Mouse (Mus musculus): Measurements from ENCODE around the gene Pkn1. TPM values are rescaled to one million over a fixed set of nuclear protein-coding genes. Genes with fewer than 3 reads are reported as not detected.

The Pkn1 gene
- polyA plus RNA-seq, 1 experiment from 2014 or later, result 23.3 TPM

GRCm38 (mm10) chr8:83699566-83699965, 587 bp upstream of the Pkn1 start:
- H3K4me3 ChIP-seq (ENCODE audit: low read depth, low read length), result peak overlapping the region; percentile 95
- WGBS, result 28% methylated on average over 9 of the region's 9 CpGs
- H3K36me3 ChIP-seq (ENCODE audit: control insufficient read depth, insufficient read depth, low read length), result no peaks in the 10 kb centered on the region
- H3K4me2 ChIP-seq, result peak overlapping the region; percentile 99
- no peak for ATAC-seq (replicated peaks; ENCODE audit: low FRiP score)
- no peak for DNase-seq (ENCODE audit: low spot score)
- H3K9ac ChIP-seq (ENCODE audit: low read depth, low read length), result peak overlapping the region; percentile 91
- H3K9me3 ChIP-seq (ENCODE audit: control insufficient read depth, low read length), result no peaks in the 10 kb centered on the region
- no peaks in the 10 kb centered on the region for H3K27me3 ChIP-seq (replicated peaks; ENCODE audit: control insufficient read depth, insufficient read depth, low read length)
- peaks cover 19% of the 10 kb centered on the region for H3K4me1 ChIP-seq (replicated peaks; ENCODE audit: control insufficient read depth, insufficient read depth, low read length)
- H3K27ac ChIP-seq (ENCODE audit: low read depth, low read length), result peak overlapping the region; percentile 83

- H3K27ac ChIP-seq (ENCODE audit: low read depth, low read length), result peak overlapping the region; percentile 83; the same call in 1 of the 2 replicates
- ATAC-seq (replicated peaks; ENCODE audit: low FRiP score), result peak; percentile 12; the same call in 1 of the 2 replicates
These were observed 703 bp downstream of the Pkn1 start for GRCm38 (mm10) chr8:83698291-83698660.

DNA sequence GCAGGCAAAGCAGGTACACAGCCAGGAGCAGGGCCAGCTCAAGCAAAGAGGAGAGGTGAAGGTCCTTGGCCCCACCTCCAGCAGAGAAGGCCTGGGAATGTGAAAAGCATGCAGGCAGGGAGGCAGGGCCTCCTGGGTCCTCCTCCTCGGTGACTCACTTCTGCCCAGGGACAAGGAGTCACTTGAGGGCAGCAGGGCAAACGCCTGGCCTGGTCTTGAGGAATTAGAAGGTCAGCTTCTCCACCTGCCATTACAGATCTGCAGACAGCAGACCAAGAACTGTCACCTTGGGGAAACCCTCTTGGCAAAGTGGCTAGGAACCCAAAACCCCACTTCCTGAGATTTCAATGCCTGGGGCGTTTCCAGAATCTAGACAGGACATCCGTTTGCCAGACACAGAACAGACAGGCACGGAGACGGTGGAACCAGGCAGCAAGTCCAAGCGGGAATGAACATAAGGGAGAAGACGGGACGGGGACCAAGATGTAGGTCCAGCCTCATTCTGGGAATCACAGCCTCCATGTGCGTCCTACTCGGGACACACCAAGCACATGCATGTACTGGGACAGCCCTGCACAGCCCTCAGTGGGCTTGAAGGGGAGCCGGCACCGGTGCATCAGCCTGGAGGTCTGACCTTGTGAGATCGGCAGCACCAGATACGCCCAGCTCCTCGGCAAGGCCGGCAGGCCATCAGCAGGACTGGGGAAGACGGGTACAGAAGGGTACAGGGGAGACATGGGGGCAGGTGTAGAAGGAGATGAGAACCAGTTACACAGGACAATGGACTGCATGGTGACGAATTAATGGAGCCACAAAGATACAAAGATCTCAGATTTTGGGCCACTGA, 1.4 kb downstream of the Pkn1 start:
- WGBS, result 43% methylated on average over 19 of the region's 19 CpGs
- no peaks in the 10 kb centered on the region for H3K36me3 ChIP-seq (ENCODE audit: control insufficient read depth, insufficient read depth, low read length)
- peak overlapping the region; percentile 99 for H3K4me2 ChIP-seq
- ATAC-seq (replicated peaks; ENCODE audit: low FRiP score) (no peak), DNase-seq (ENCODE audit: low spot score) (no peak)
- no peak overlapping the region; the same call in 1 of the 2 replicates for H3K27ac ChIP-seq (ENCODE audit: low read depth, low read length)
- H3K4me3 ChIP-seq (ENCODE audit: low read depth, low read length), result peak overlapping the region; percentile 95
- peak overlapping the region; percentile 91 for H3K9ac ChIP-seq (ENCODE audit: low read depth, low read length)
- H3K27me3 ChIP-seq (replicated peaks; ENCODE audit: control insufficient read depth, insufficient read depth, low read length), result no peaks in the 10 kb centered on the region
- no peaks in the 10 kb centered on the region for H3K9me3 ChIP-seq (ENCODE audit: control insufficient read depth, low read length)
- peaks cover 32% of the 10 kb centered on the region for H3K4me1 ChIP-seq (replicated peaks; ENCODE audit: control insufficient read depth, insufficient read depth, low read length)

More at GRCm38 (mm10) chr8:83698291-83698660, 703 bp downstream of the Pkn1 start:
- H3K9me3 ChIP-seq (ENCODE audit: control insufficient read depth, low read length), result no peaks in the 10 kb centered on the region
- no peak for DNase-seq (ENCODE audit: low spot score)
- no peaks in the 10 kb centered on the region for H3K27me3 ChIP-seq (replicated peaks; ENCODE audit: control insufficient read depth, insufficient read depth, low read length)
- peak overlapping the region; percentile 95 for H3K4me3 ChIP-seq (ENCODE audit: low read depth, low read length)
- peak overlapping the region; percentile 91 for H3K9ac ChIP-seq (ENCODE audit: low read depth, low read length)
- H3K4me2 ChIP-seq, result peak overlapping the region; percentile 99
- H3K36me3 ChIP-seq (ENCODE audit: control insufficient read depth, insufficient read depth, low read length), result no peaks in the 10 kb centered on the region
- peaks cover 32% of the 10 kb centered on the region for H3K4me1 ChIP-seq (replicated peaks; ENCODE audit: control insufficient read depth, insufficient read depth, low read length)
- WGBS, result 3% methylated on average over 15 of the region's 15 CpGs

GRCm38 (mm10) chr8:83695351-83696106, 3.5 kb downstream of the Pkn1 start:
- peaks cover 10% of the 10 kb centered on the region; the same call in 1 of the 2 replicates for H3K36me3 ChIP-seq (ENCODE audit: control insufficient read depth, insufficient read depth, low read length)
- ATAC-seq (replicated peaks; ENCODE audit: low FRiP score) (no peak), DNase-seq (ENCODE audit: low spot score) (no peak)
- H3K4me2 ChIP-seq, result peak overlapping the region; percentile 17; the same call in 1 of the 2 replicates
- WGBS, result 63% methylated on average over 17 of the region's 17 CpGs
- 0 out of 2 replicates have a peak overlapping the region, but pooled peaks have one; percentile 3 for H3K27ac ChIP-seq (ENCODE audit: low read depth, low read length)
- H3K9me3 ChIP-seq (ENCODE audit: control insufficient read depth, low read length), result no peaks in the 10 kb centered on the region
- H3K9ac ChIP-seq (ENCODE audit: low read depth, low read length), result no peak overlapping the region
- no peak overlapping the region for H3K4me3 ChIP-seq (ENCODE audit: low read depth, low read length)
- no peaks in the 10 kb centered on the region for H3K27me3 ChIP-seq (replicated peaks; ENCODE audit: control insufficient read depth, insufficient read depth, low read length)
- H3K4me1 ChIP-seq (replicated peaks; ENCODE audit: control insufficient read depth, insufficient read depth, low read length), result peaks cover 32% of the 10 kb centered on the region

- Histone ChIP-seq H3K9ac (ENCODE audit: low read depth, low read length) (no peak overlapping the region), H3K4me3 (ENCODE audit: low read depth, low read length) (no peak overlapping the region), H3K27me3 (replicated peaks; ENCODE audit: control insufficient read depth, insufficient read depth, low read length) (no peaks in the 10 kb centered on the region), H3K4me1 (replicated peaks; ENCODE audit: control insufficient read depth, insufficient read depth, low read length) (peaks cover 32% of the 10 kb centered on the region), H3K27ac (ENCODE audit: low read depth, low read length) (0 out of 2 replicates have a peak overlapping the region, but pooled peaks have one; percentile 3), H3K9me3 (ENCODE audit: control insufficient read depth, low read length) (no peaks in the 10 kb centered on the region), H3K4me2 (peak overlapping the region; percentile 16; the same call in 1 of the 2 replicates), H3K36me3 (ENCODE audit: control insufficient read depth, insufficient read depth, low read length) (peaks cover 10% of the 10 kb centered on the region; the same call in 1 of the 2 replicates)
- whole genome bisulfite sequencing, result 78% methylated on average over 11 of the region's 11 CpGs
- DNase-seq (ENCODE audit: low spot score) (no peak), ATAC-seq (replicated peaks; ENCODE audit: low FRiP score) (no peak)
These were observed 4.4 kb downstream of the Pkn1 start for GRCm38 (mm10) chr8:83694369-83695160.

DNA sequence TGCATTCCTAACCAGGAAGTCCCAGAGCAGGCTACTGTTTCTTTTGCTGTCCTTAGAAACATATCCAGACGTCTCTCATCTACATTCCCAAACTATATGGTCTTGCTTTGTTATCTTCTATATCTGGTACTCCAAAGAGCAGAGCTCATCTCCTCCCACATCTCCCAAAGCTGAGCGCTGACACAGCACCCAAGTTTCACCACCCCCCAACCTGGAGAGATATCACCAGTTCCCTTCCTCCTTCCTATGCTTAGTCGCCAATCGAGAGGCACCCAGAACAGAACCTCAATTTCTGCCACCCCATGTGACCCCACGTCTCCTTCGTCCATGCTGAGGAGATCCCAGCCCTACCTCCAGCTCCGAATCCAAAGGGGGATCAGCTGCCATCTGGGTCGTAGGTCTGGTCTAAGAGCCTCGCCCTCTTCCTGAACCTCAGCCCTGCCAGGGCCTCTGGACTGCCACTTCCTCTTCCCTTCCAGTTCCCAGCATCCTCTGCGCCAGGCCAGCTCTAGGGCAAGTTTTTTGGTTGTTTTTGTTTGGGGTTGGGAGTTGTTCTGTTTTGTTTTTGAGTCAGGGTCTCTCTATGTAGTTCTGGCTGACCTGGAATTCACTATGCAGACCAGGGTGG, 5.3 kb downstream of the Pkn1 start:
- Histone ChIP-seq H3K27ac (ENCODE audit: low read depth, low read length) (no peak overlapping the region), H3K4me3 (ENCODE audit: low read depth, low read length) (peak overlapping the region; percentile 21; the same call in 1 of the 2 replicates), H3K4me2 (peak overlapping the region; percentile 42), H3K36me3 (ENCODE audit: control insufficient read depth, insufficient read depth, low read length) (peaks cover 10% of the 10 kb centered on the region; the same call in 1 of the 2 replicates), H3K4me1 (replicated peaks; ENCODE audit: control insufficient read depth, insufficient read depth, low read length) (peaks cover 32% of the 10 kb centered on the region), H3K9ac (ENCODE audit: low read depth, low read length) (peak overlapping the region; percentile 12; the same call in 1 of the 2 replicates), H3K27me3 (replicated peaks; ENCODE audit: control insufficient read depth, insufficient read depth, low read length) (no peaks in the 10 kb centered on the region), H3K9me3 (ENCODE audit: control insufficient read depth, low read length) (no peaks in the 10 kb centered on the region)
- no peak for ATAC-seq (replicated peaks; ENCODE audit: low FRiP score)
- no peak for DNase-seq (ENCODE audit: low spot score)
- 45% methylated on average over 10 of the region's 10 CpGs for WGBS

DNA sequence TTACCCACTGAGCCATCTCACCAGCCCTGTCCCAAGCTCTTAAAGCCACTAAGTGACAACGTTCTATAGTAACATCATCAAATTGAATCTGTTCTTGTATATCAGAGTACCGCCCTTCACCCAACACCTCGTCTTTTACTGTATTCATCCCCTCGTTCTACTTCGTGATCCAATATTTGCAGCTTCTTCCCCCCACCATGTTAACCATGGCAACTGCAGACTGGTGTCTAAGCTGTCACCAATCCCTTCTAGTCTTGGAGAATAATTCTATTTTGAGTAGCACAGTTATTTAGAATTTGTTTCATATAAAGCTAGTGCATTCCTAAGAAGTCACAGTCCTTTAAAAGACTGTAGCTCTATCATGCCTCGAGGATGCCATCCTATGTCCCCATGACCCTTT, 9.7 kb downstream of the Pkn1 start:
- Histone ChIP-seq H3K9ac (ENCODE audit: low read depth, low read length) (no peak overlapping the region), H3K36me3 (ENCODE audit: control insufficient read depth, insufficient read depth, low read length) (peaks cover 17% of the 10 kb centered on the region), H3K4me3 (ENCODE audit: low read depth, low read length) (no peak overlapping the region), H3K27me3 (replicated peaks; ENCODE audit: control insufficient read depth, insufficient read depth, low read length) (no peaks in the 10 kb centered on the region), H3K4me1 (replicated peaks; ENCODE audit: control insufficient read depth, insufficient read depth, low read length) (peaks cover 10% of the 10 kb centered on the region), H3K27ac (ENCODE audit: low read depth, low read length) (no peak overlapping the region), H3K9me3 (ENCODE audit: control insufficient read depth, low read length) (no peaks in the 10 kb centered on the region), H3K4me2 (no peak overlapping the region)
- 88% methylated on average over 6 of the region's 6 CpGs for WGBS
- ATAC-seq (replicated peaks; ENCODE audit: low FRiP score) (no peak), DNase-seq (ENCODE audit: low spot score) (no peak)
